In genomic region chr3:58904656-58905055, GRCm38 (mm10) we compare ENCODE assay signal across 28 mouse cellular contexts. TPM values are rescaled to one million over a fixed set of nuclear protein-coding genes. Genes with fewer than 3 reads are reported as not detected.
DNase-seq lines count a peak whose midpoint lies in the region; ATAC-seq and TF ChIP-seq lines count a peak whose summit lies in the region.
"Had no signal": no experiment of that assay in that cellular context is flagged by ENCODE, and none has a peak within 500 bp of the region (broad histone marks: within the 10 kb centered on the region; RNA-seq: fewer than 3 reads in every experiment).

No protein-coding gene starts in this region.

- no peak overlapping the region for H3K4me3 ChIP-seq in forebrain, embryonic 13.5 days
- H3K4me3 ChIP-seq in forebrain, embryonic 12.5 days (replicated peaks) = no peak overlapping the region
- no peak overlapping the region for H3K4me3 ChIP-seq in forebrain, embryonic 15.5 days
- H3K4me3 ChIP-seq in forebrain, embryonic 10.5 days = no peak overlapping the region
- no peak overlapping the region for H3K4me3 ChIP-seq in forebrain, postnatal 0 days (ENCODE audit: low read depth, low read length)
- no peak overlapping the region for H3K4me3 ChIP-seq in intestine, embryonic 16.5 days (ENCODE audit: low read length)
- H3K4me3 ChIP-seq: embryonic facial prominence, embryonic 13.5 days; embryonic facial prominence, embryonic 15.5 days; erythroblast, embryonic 14.5 days had no signal

- no peak for DNase-seq in forebrain, embryonic 10.5 days (ENCODE audit: extremely low spot score, low spot score)
- peak; percentile 15 for DNase-seq in brain, adult 2 months (ENCODE audit: low read depth, low spot score)
- peak; percentile 45 for DNase-seq in forebrain, postnatal 0 days
- DNase-seq: adrenal gland, adult 8-10 months; adrenal gland, postnatal 14 days; adrenal gland, postnatal 36 days; B cell, adult 2 months; cerebellum, adult 11 months; cerebellum, adult 18-20 months; cerebellum, adult 8-10 months; cerebellum, adult 9-11 months; cerebellum, postnatal 14 days; cerebellum, postnatal 36 days; embryo, embryonic 11 days had no signal

- H3K4me2 ChIP-seq in forebrain, embryonic 13.5 days = no peak overlapping the region
- no peak overlapping the region for H3K4me2 ChIP-seq in forebrain, embryonic 12.5 days
- no peak overlapping the region for H3K4me2 ChIP-seq in forebrain, embryonic 15.5 days (replicated peaks)
- no peak overlapping the region for H3K4me2 ChIP-seq in forebrain, postnatal 0 days (ENCODE audit: low read depth)
- no peak overlapping the region for H3K4me2 ChIP-seq in intestine, embryonic 16.5 days (ENCODE audit: low read depth, low read length)
- H3K4me2 ChIP-seq: embryonic facial prominence, embryonic 13.5 days; embryonic facial prominence, embryonic 15.5 days had no signal

- no peaks in the 10 kb centered on the region for H3K4me1 ChIP-seq in forebrain, embryonic 13.5 days
- H3K4me1 ChIP-seq in forebrain, embryonic 12.5 days = no peaks in the 10 kb centered on the region
- H3K4me1 ChIP-seq in forebrain, embryonic 15.5 days = 0 out of 2 replicates have a peak, but pooled peaks cover 3% of the 10 kb centered on the region
- H3K4me1 ChIP-seq in forebrain, embryonic 10.5 days = no peaks in the 10 kb centered on the region
- H3K4me1 ChIP-seq in forebrain, postnatal 0 days (ENCODE audit: insufficient read depth) = no peaks in the 10 kb centered on the region; the same call in 1 of the 2 replicates
- H3K4me1 ChIP-seq in intestine, embryonic 16.5 days (ENCODE audit: control insufficient read depth, insufficient read depth, low read length) = no peaks in the 10 kb centered on the region
- H3K4me1 ChIP-seq: embryonic facial prominence, embryonic 13.5 days; embryonic facial prominence, embryonic 15.5 days had no signal

- no peaks in the 10 kb centered on the region for H3K27me3 ChIP-seq in forebrain, embryonic 13.5 days
- no peaks in the 10 kb centered on the region for H3K27me3 ChIP-seq in forebrain, embryonic 12.5 days
- H3K27me3 ChIP-seq in forebrain, embryonic 15.5 days = no peaks in the 10 kb centered on the region
- no peaks in the 10 kb centered on the region for H3K27me3 ChIP-seq in forebrain, embryonic 10.5 days (ENCODE audit: poor library complexity, severe bottlenecking)
- H3K27me3 ChIP-seq in forebrain, postnatal 0 days (ENCODE audit: insufficient read depth, low read length) = no peaks in the 10 kb centered on the region
- no peaks in the 10 kb centered on the region for H3K27me3 ChIP-seq in intestine, embryonic 16.5 days (replicated peaks; ENCODE audit: control insufficient read depth, insufficient read depth, low read length)
- H3K27me3 ChIP-seq: CH12.LX; embryonic facial prominence, embryonic 13.5 days; embryonic facial prominence, embryonic 15.5 days had no signal

- 79% methylated on average over 2 of the region's 2 CpGs for WGBS in forebrain, embryonic 13.5 days
- WGBS in forebrain, embryonic 12.5 days = 95% methylated on average over 2 of the region's 2 CpGs
- 79% methylated on average over 2 of the region's 2 CpGs for WGBS in forebrain, embryonic 15.5 days
- 88% methylated on average over 2 of the region's 2 CpGs for WGBS in forebrain, embryonic 10.5 days
- 59% methylated on average over 2 of the region's 2 CpGs for WGBS in forebrain, postnatal 0 days
- 89% methylated on average over 2 of the region's 2 CpGs for WGBS in intestine, embryonic 16.5 days

- no peak overlapping the region for H3K9ac ChIP-seq in forebrain, embryonic 13.5 days
- no peak overlapping the region for H3K9ac ChIP-seq in forebrain, embryonic 12.5 days
- no peak overlapping the region for H3K9ac ChIP-seq in forebrain, embryonic 15.5 days (replicated peaks)
- H3K9ac ChIP-seq in forebrain, postnatal 0 days = no peak overlapping the region
- H3K9ac ChIP-seq in intestine, embryonic 16.5 days (ENCODE audit: low read depth, low read length) = no peak overlapping the region
- H3K9ac ChIP-seq: embryonic facial prominence, embryonic 13.5 days; embryonic facial prominence, embryonic 15.5 days had no signal

- ATAC-seq in forebrain, embryonic 13.5 days = peak; percentile 68; the same call in 1 of the 2 replicates
- no peak for ATAC-seq in forebrain, embryonic 12.5 days (ENCODE audit: low FRiP score)
- peak; percentile 81 for ATAC-seq in forebrain, embryonic 15.5 days (replicated peaks)
- ATAC-seq in forebrain, postnatal 0 days = peak; percentile 88
- no peak for ATAC-seq in intestine, embryonic 16.5 days
- ATAC-seq: activated CD4-positive, CD25-positive, alpha-beta regulatory T cell, adult 4 months; CD4-positive, CD25-positive, alpha-beta regulatory T cell, adult 4 months; Patski had no signal

- no peaks in the 10 kb centered on the region for H3K36me3 ChIP-seq in forebrain, embryonic 13.5 days (ENCODE audit: poor library complexity, severe bottlenecking)
- no peaks in the 10 kb centered on the region for H3K36me3 ChIP-seq in forebrain, embryonic 12.5 days (replicated peaks)
- no peaks in the 10 kb centered on the region for H3K36me3 ChIP-seq in forebrain, embryonic 15.5 days
- no peaks in the 10 kb centered on the region for H3K36me3 ChIP-seq in forebrain, embryonic 10.5 days (replicated peaks)
- H3K36me3 ChIP-seq in forebrain, postnatal 0 days (ENCODE audit: insufficient read depth) = no peaks in the 10 kb centered on the region
- H3K36me3 ChIP-seq in intestine, embryonic 16.5 days (ENCODE audit: control insufficient read depth, insufficient read depth, low read length) = no peaks in the 10 kb centered on the region
- H3K36me3 ChIP-seq: embryonic facial prominence, embryonic 13.5 days; embryonic facial prominence, embryonic 15.5 days; G1E had no signal

- H3K27ac ChIP-seq in forebrain, embryonic 13.5 days = no peak overlapping the region
- H3K27ac ChIP-seq in forebrain, embryonic 12.5 days = no peak overlapping the region
- no peak overlapping the region for H3K27ac ChIP-seq in forebrain, embryonic 15.5 days (replicated peaks)
- no peak overlapping the region for H3K27ac ChIP-seq in forebrain, embryonic 10.5 days
- H3K27ac ChIP-seq in forebrain, postnatal 0 days (ENCODE audit: low read depth, low read length) = no peak overlapping the region
- H3K27ac ChIP-seq in intestine, embryonic 16.5 days (ENCODE audit: low read length) = no peak overlapping the region
- H3K27ac ChIP-seq: embryonic facial prominence, embryonic 13.5 days; embryonic facial prominence, embryonic 15.5 days had no signal

- TF ChIP-seq CTCF in forebrain, postnatal 0 days (IDR thresholded peaks at IDR 0.05; ENCODE audit: low read depth) = no peak

- H3K9me3 ChIP-seq in forebrain, embryonic 13.5 days (replicated peaks) = no peaks in the 10 kb centered on the region
- no peaks in the 10 kb centered on the region for H3K9me3 ChIP-seq in forebrain, embryonic 12.5 days
- H3K9me3 ChIP-seq in forebrain, embryonic 15.5 days = no peaks in the 10 kb centered on the region
- no peaks in the 10 kb centered on the region for H3K9me3 ChIP-seq in forebrain, embryonic 10.5 days
- no peaks in the 10 kb centered on the region for H3K9me3 ChIP-seq in forebrain, postnatal 0 days (ENCODE audit: low read length)
- H3K9me3 ChIP-seq in intestine, embryonic 16.5 days (ENCODE audit: control insufficient read depth, low read length) = no peaks in the 10 kb centered on the region
- H3K9me3 ChIP-seq: embryonic facial prominence, embryonic 13.5 days; embryonic facial prominence, embryonic 15.5 days; G1E had no signal

RNA-seq across cellular contexts. Expression of gene Clrn1, which starts 19.5 kb away (rescaled TPM):
- polyA plus RNA-seq in forebrain, embryonic 13.5 days (2015; fragmentation: Nextera tagmentation; extraction: Ambion mirVana) = 0.37 and 0.73 TPM in 2 replicates
- polyA plus RNA-seq in forebrain, embryonic 12.5 days (2016; fragmentation: Nextera tagmentation; extraction: Ambion mirVana) = 0.22 and 0.35 TPM in 2 replicates
- polyA plus RNA-seq in forebrain, embryonic 15.5 days (2015; fragmentation: Nextera tagmentation; extraction: Ambion mirVana) = 1.4 and 1.6 TPM in 2 replicates
- polyA plus RNA-seq in forebrain, embryonic 10.5 days (2016; fragmentation: Nextera tagmentation; extraction: Ambion mirVana) = 0.15 TPM in 1 of 2 replicates, not detected in the other
- total RNA-seq in forebrain, postnatal 0 days (2014; rRNA removed) = 2.0 and 2.3 TPM in 2 replicates
- 0.97 and 2.6 TPM in 2 replicates for polyA plus RNA-seq in forebrain, postnatal 0 days (2015; fragmentation: Nextera tagmentation; extraction: Ambion mirVana)
- not detected in 2 replicates for polyA plus RNA-seq in intestine, embryonic 16.5 days (2015; fragmentation: Nextera tagmentation; extraction: Ambion mirVana)
- total RNA-seq: adrenal gland, adult 18-20 months; adrenal gland, adult 8-10 months; adrenal gland, postnatal 14 days; adrenal gland, postnatal 36 days; CH12.LX; common myeloid progenitor, adult 5-6 weeks had no signal
- polyA plus RNA-seq: activated CD4-positive, CD25-positive, alpha-beta regulatory T cell, adult 4 months; CD4-positive, CD25-positive, alpha-beta regulatory T cell, adult 4 months; erythroblast, embryonic 14.5 days; G1E; Patski had no signal

Comparison
In these comparisons a context has a peak if more than half of its experiments do, and no peak if none do; other contexts are left out.
1. ATAC-seq: peak in forebrain, embryonic 13.5 days (single experiment), forebrain, embryonic 15.5 days (single experiment) and forebrain, postnatal 0 days (single experiment); none in forebrain, embryonic 12.5 days (single experiment) and intestine, embryonic 16.5 days (single experiment).